Mouse (Mus musculus): ENCODE results near the gene 1600015I10Rik.

DNA sequence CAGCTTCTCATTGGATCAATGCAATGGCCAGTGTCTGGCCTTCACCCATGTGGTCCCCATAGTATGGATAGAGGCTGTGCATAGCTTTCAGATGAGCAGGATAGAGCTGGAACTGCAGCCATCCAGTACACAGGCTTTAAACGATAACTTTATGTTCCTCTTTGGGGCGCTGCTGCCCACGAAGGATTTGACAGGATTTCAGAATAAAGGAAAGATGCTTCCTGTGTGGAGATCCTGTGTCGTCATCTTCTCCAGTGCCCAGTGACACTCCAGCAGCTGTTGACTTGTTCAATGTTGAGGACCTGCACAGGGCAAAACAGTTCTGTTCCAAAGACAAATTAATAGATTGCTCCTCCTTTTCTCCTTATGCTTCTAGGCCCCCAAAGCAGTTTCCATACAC is 27.1 kb downstream of the 1600015I10Rik start:
- no peak for TF ChIP-seq CTCF (IDR thresholded peaks at IDR 0.05; ENCODE audit: low read depth, low read length)
- TF ChIP-seq POLR2A (IDR thresholded peaks at IDR 0.05; ENCODE audit: insufficient read depth, low read length) = no peak
- no peak for TF ChIP-seq EP300 (IDR thresholded peaks at IDR 0.05; ENCODE audit: insufficient read depth, low read depth, low read length)

All from ES-Bruce4 (cell line).